Mouse (Mus musculus): ENCODE measurements around the gene Tbca. TPM values are rescaled to one million over a fixed set of nuclear protein-coding genes. Genes with fewer than 3 reads are reported as not detected.

Tbca gene
- total RNA-seq, 2 experiments from 2014 or later, result 130 to 132 TPM

- DNase-seq (ENCODE audit: low spot score in 2 of 2), result peak in 1 of 2 experiments; percentile 45
- intact Hi-C loops (cut with DNase I), result no loop called here
These were observed 50.1 kb downstream of the Tbca start for GRCm38 (mm10) chr13:94838756-94839337.

DNA sequence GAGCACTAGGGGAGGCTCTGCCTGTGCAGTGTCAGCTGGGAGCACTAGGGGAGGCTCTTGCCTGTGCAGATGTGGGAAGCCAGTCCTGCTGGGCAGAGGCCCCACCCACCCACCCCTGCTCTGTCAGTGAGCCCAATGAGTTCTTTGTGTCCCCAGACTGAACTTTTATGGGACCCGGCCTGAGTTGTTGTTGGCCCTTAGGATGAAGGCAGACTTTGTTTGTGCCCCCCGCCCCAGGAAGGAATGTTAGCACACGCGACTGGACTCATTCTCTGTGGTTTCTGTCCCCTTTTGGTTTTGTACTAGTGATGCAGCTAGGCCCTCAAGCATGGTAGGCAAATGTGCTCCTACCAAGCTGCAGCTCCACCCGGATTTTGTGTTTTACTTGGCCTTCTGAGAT, 54.5 kb downstream of the Tbca start:
- intact Hi-C loops (cut with DNase I), result no loop called here
- no peak for DNase-seq (ENCODE audit: low spot score in 2 of 2)

DNA sequence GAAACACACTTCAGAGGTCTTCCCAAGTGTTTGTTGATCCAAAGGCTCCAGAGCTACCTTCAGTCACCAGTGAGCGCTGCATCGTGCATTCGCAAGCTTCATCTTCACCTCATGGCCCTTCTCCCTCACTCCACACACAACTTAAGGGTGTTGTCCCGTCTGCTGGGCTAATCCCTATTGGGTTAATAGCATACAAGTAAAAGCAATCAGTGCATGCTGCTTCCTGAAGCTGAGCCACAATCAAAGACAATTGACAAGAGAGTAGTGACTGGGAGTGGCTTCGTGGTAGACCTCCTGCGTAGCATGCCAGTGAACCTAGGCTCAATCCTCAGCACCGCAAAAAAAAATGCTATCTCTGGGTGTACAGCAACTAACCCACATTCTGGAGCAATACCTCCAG, 59.2 kb downstream of the Tbca start:
- intact Hi-C loops (cut with DNase I), result no loop called here
- DNase-seq (ENCODE audit: low spot score in 2 of 2), result no peak

- intact Hi-C loops (cut with DNase I), result no loop called here
- no peak for DNase-seq (ENCODE audit: low spot score in 2 of 2)
These were observed 60.6 kb downstream of the Tbca start for GRCm38 (mm10) chr13:94849351-94849750.

DNA sequence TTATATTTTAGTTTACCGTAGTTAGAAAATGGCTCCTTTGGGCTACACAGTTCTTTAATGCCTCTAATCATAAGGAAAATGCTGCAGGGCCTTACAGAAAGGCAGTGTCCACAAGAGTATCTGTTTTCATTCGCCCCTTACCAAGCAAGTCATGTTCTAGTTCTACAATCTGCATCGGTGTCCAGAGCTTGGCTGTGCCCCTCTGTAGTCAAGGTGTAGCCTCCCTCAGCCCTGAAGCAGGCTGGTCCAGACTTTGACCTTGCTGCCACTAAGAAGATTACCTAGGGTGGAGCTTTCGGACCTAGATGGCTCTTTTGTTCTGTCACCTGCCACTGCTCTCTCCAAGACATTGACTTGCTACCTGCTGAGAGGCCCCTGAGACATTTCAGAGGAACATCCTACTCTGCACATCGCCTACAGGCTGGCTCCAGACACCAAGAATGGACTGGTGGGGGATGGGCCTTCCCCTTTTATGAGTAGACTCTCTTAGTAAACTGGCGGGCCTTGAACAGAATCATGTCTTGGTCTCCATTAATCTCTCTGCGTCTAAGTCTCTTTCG, 69.4 kb downstream of the Tbca start:
- intact Hi-C loops (cut with DNase I), result no loop called here
- DNase-seq (ENCODE audit: low spot score in 2 of 2), result no peak

DNA sequence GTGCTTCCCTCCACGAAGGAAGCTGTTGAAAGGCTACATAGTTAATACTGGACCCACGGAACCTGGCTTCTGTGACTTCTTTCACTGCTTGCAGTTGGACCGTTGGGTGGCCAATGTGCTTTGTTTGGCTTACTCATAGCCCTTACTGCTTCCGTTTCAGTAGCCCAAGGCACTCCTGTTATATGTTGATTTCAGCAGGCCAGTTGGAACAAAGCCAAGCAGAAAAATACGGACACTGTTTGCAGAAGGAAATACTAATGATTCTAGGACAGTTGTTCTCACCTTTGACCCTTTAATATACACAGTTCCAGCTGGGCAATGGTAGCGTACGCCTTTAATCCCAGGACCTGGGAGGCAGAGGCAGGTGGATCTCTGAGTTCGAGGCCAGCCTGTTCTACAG, 70.5 kb downstream of the Tbca start:
- DNase-seq (ENCODE audit: low spot score in 2 of 2), result no peak
- intact Hi-C loops (cut with DNase I), result no loop called here

GRCm38 (mm10) chr13:94862491-94863230, 74.0 kb downstream of the Tbca start:
- no peak for DNase-seq (ENCODE audit: low spot score in 2 of 2)
- intact Hi-C loops (cut with DNase I), result no loop called here

GRCm38 (mm10) chr13:94866906-94867305, 78.2 kb downstream of the Tbca start:
- intact Hi-C loops (cut with DNase I), result no loop called here
- DNase-seq (ENCODE audit: low spot score in 2 of 2), result no peak

GRCm38 (mm10) chr13:94867772-94868171, 79.1 kb downstream of the Tbca start:
- intact Hi-C loops (cut with DNase I), result no loop called here
- no peak for DNase-seq (ENCODE audit: low spot score in 2 of 2)

DNA sequence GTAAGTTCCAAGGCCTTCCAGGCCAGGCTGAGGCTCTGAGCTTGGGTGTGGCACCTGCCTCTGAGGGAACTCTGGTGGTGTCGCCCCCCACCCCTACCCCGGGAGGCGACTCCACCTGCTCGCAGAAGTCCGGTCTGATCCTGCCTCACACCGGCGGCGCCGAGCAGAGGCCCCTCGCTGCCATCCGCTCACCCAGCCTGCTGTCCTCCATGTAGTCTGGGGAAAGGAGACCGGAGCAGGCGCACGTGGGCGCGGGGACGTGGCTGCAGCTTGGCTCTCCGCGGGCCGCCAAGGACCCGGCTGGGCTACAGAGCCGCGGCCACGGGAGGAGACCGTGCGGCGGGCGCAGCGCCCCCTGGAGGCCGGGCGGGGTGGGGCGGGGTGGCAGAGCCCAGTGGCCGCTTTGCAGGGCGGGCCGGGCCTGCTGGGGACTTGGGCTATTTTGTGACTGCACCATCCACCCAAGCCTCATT, 79.8 kb downstream of the Tbca start:
- DNase-seq (ENCODE audit: low spot score in 2 of 2), result peak in 1 of 2 experiments; percentile 5
- intact Hi-C loops (cut with DNase I), result no loop called here

- intact Hi-C loops (cut with DNase I), result no loop called here
These were observed 80.8 kb downstream of the Tbca start for GRCm38 (mm10) chr13:94869541-94869940.

GRCm38 (mm10) chr13:94870071-94870460, 81.4 kb downstream of the Tbca start:
- no peak for DNase-seq (ENCODE audit: low spot score in 2 of 2)
- intact Hi-C loops (cut with DNase I), result loop anchor here (5.0 kb wide), 1 partner anchor 273 kb away; no protein-coding TSS in a partner anchor

More at GRCm38 (mm10) chr13:94869541-94869940, 80.8 kb downstream of the Tbca start:
- DNase-seq (ENCODE audit: low spot score in 2 of 2), result no peak

DNA sequence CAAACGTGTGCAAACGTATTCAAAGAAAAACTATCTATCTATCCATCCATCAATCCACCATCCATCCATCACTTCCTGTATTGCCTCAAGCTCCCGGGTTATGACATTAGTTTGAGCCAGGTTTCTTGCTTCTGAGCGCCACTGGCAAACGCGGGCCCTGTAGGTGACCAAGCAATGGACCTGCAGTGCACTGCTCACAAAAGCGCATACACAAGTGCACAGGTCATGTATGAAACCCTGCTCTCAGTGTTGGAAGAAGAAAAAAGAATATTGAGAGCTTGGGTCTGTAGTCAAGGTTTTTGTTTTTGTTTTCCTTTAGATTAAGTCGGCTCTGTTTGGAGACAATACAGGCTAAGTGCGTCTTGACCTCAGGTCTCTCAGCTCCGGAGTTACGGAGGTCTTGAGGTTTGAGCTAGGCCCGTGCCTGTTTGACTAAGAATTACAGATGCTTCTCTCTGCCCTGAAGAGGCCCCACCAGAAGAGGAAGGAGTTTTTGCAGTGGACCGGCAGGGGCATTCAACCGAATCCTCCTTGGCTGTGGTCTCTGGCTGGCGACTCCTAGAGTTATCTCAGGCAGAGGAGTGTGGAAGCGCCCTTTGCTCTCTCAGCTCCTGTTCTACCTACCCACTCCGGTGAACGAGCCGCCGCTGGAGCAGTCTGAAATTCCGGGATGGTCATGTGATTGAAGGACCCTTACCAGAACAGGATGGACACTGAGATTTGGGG, 81.9 kb downstream of the Tbca start:
- peak in 1 of 2 experiments; percentile 3 for DNase-seq (ENCODE audit: low spot score in 2 of 2)
- intact Hi-C loops (cut with DNase I), result loop anchor here (5.0 kb wide), 1 partner anchor 273 kb away; no protein-coding TSS in a partner anchor

- intact Hi-C loops (cut with DNase I), result loop anchor here (5.0 kb wide), 1 partner anchor 275 kb away; no protein-coding TSS in a partner anchor
- peak in 1 of 2 experiments; percentile 12 for DNase-seq (ENCODE audit: low spot score in 2 of 2)
These were observed 83.2 kb downstream of the Tbca start for GRCm38 (mm10) chr13:94871806-94872320.

- peak in 1 of 2 experiments; percentile 14 for DNase-seq (ENCODE audit: low spot score in 2 of 2)
- intact Hi-C loops (cut with DNase I), result loop anchor here (5.0 kb wide), 1 partner anchor 275 kb away; no protein-coding TSS in a partner anchor
These were observed 83.7 kb downstream of the Tbca start for GRCm38 (mm10) chr13:94872439-94872838.

DNA sequence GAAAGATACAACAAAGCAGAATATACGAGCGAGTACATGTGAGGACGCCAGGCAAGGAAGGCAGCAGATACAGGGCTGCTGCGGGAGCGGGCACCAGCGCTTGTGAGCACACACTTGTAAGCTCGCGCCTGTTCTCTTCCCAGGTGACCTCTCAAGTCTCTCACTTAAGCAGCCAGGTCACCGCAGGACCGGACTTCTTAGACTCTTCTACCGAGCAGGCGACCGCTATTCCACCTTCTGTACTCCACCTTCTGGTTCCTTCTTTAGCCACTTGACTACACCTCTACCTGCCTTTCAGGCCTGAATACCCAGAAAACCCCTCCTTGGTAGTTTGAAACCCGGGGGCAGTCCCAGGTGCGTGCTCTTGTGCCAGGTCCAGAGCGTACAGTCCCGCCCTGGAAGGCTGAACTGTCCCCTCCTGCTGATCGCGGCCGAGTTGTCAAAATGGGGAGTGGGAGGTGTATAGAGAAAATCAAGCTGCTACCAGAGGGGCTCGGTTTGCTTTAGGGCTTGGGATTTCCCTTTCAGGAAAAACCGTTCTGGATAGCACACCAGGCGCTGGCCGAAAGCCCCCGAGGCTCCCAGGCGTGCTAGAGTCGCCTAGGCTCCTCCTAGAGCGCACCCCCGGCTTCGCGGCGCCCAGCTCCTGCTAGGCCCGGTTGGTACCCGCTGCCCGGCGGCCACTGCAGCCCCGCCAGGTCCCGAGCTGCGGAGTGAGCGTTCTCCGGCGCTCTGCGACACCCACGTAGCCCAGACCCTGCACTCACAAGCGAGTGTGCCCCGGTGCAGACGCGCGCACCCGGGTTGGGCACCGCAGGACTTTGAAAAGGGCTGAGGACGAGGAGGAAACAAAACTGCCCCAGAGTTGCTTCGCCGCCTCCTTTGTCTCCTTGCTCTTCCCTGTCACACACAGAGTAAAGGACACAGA, 84.7 kb downstream of the Tbca start:
- DNase-seq (ENCODE audit: low spot score in 2 of 2), result peak; percentile 3 to 4
- intact Hi-C loops (cut with DNase I), result loop anchor here (5.0 kb wide), 1 partner anchor 276 kb away; no protein-coding TSS in a partner anchor

- intact Hi-C loops (cut with DNase I), result loop anchor here (5.0 kb wide), 1 partner anchor 277 kb away; no protein-coding TSS in a partner anchor
- peak; percentile 6 to 13 for DNase-seq (ENCODE audit: low spot score in 2 of 2)
These were observed 85.3 kb downstream of the Tbca start for GRCm38 (mm10) chr13:94874039-94874425.

DNA sequence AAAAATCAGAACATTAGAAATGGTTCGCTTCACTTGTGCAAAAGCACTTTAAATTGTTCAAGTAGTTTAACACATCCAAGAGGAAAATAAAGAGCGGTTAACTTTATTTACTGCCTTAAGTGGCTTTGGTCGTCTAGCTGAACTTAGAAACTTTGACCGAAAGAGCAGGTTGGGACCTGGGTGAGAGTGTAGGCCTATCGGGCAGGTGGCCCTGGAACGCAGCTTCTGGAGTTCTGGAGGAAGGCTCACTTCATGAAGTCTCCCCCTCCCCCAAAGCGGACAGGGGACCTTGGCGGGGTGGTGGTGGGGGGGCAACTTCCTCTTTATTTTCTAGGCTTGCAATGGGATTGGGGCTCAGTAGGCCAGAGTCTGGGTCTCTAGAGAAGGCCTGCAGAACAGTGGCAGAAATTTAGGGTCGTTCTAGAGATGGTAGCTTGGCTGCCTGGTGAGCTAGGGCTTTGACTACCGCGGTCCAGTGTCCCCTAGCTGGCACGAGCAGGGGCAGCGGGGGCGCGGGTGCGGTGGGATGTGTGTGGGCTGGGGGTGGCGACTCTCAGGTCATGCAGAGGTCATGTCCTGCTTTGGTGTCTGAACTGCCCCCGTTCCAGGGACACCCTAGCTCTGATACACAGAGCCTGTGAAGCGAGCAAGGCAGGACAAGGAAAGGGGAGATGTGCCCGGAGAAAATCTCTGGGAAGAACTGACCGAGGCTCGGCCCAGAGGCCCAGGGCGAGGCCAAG, 86.1 kb downstream of the Tbca start:
- intact Hi-C loops (cut with DNase I), result loop anchor here (5.0 kb wide), 1 partner anchor 278 kb away; no protein-coding TSS in a partner anchor

More for the DNA sequence above, 86.1 kb downstream of the Tbca start:
- DNase-seq (ENCODE audit: low spot score in 2 of 2), result peak in 1 of 2 experiments; percentile 11
